19 mouse cellular contexts compared by ENCODE assay signal in genomic region chr9:9143102-9143501, GRCm38 (mm10).
A peak's percentile ranks its signal among the peaks of the same experiment; 100 is the strongest.
DNase-seq lines count a peak whose midpoint lies in the region; ATAC-seq lines count a peak whose summit lies in the region.
"Had no signal": no experiment of that assay in that cellular context is flagged by ENCODE, and none has a peak within 500 bp of the region (broad histone marks: within the 10 kb centered on the region; RNA-seq: fewer than 3 reads in every experiment).

No protein-coding gene starts in this region.

- H3K27me3 ChIP-seq in hindbrain, embryonic 11.5 days (ENCODE audit: control insufficient read depth, insufficient read depth, low read length), result no peaks in the 10 kb centered on the region
- no peaks in the 10 kb centered on the region for H3K27me3 ChIP-seq in hindbrain, embryonic 12.5 days
- no peaks in the 10 kb centered on the region for H3K27me3 ChIP-seq in embryonic facial prominence, embryonic 12.5 days
- H3K27me3 ChIP-seq: liver, embryonic 13.5 days had no signal

- no peak overlapping the region for H3K4me3 ChIP-seq in hindbrain, embryonic 11.5 days (ENCODE audit: low read depth, low read length)
- H3K4me3 ChIP-seq in hindbrain, embryonic 12.5 days, result no peak overlapping the region
- H3K4me3 ChIP-seq in embryonic facial prominence, embryonic 12.5 days, result no peak overlapping the region
- H3K4me3 ChIP-seq: forebrain, embryonic 10.5 days; heart, adult 2 months; liver, embryonic 13.5 days had no signal

- H3K27ac ChIP-seq in hindbrain, embryonic 11.5 days (ENCODE audit: low read depth, low read length), result no peak overlapping the region
- H3K27ac ChIP-seq in hindbrain, embryonic 12.5 days, result no peak overlapping the region
- H3K27ac ChIP-seq in embryonic facial prominence, embryonic 12.5 days, result peak overlapping the region; percentile 46
- H3K27ac ChIP-seq: forebrain, embryonic 10.5 days; heart, adult 2 months; liver, embryonic 13.5 days had no signal

- WGBS in hindbrain, embryonic 11.5 days, result 59% methylated on average over 5 of the region's 5 CpGs
- WGBS in hindbrain, embryonic 12.5 days, result 50% methylated on average over 5 of the region's 5 CpGs
- WGBS in embryonic facial prominence, embryonic 12.5 days, result 17% methylated on average over 5 of the region's 5 CpGs

- peak; percentile 24 for DNase-seq in hindbrain, embryonic 11.5 days (ENCODE audit: low spot score)
- peak; percentile 38 for DNase-seq in forelimb bud, embryonic 11.5 days (ENCODE audit: low read depth, low spot score)
- no peak for DNase-seq in spleen, adult 12 weeks (ENCODE audit: low spot score)
- DNase-seq in kidney, adult 8-10 months, result no peak
- no peak for DNase-seq in layer of hippocampus, adult 11-12 months (ENCODE audit: low spot score)
- DNase-seq: adrenal gland, adult 2 months; cerebellum, adult 8-10 months; gastrocnemius, postnatal 10 days; heart, adult 2 months; kidney, adult 2 months; kidney, postnatal 14 days; liver, embryonic 13.5 days; lung, embryonic 14.5 days; lung, postnatal 36 days; retina, postnatal 1 day; thymus, postnatal 36 days had no signal

- no peaks in the 10 kb centered on the region for H3K9me3 ChIP-seq in hindbrain, embryonic 11.5 days (ENCODE audit: control insufficient read depth, low read length)
- no peaks in the 10 kb centered on the region for H3K9me3 ChIP-seq in hindbrain, embryonic 12.5 days (replicated peaks)
- H3K9me3 ChIP-seq in embryonic facial prominence, embryonic 12.5 days, result no peaks in the 10 kb centered on the region
- H3K9me3 ChIP-seq: forebrain, embryonic 10.5 days; liver, embryonic 13.5 days had no signal

- no peak overlapping the region for H3K9ac ChIP-seq in hindbrain, embryonic 11.5 days (ENCODE audit: low read depth, low read length)
- no peak overlapping the region for H3K9ac ChIP-seq in hindbrain, embryonic 12.5 days
- H3K9ac ChIP-seq in embryonic facial prominence, embryonic 12.5 days, result no peak overlapping the region
- H3K9ac ChIP-seq: liver, embryonic 13.5 days; lung, embryonic 14.5 days had no signal

- H3K36me3 ChIP-seq in hindbrain, embryonic 11.5 days (ENCODE audit: control insufficient read depth, insufficient read depth, low read length), result no peaks in the 10 kb centered on the region
- no peaks in the 10 kb centered on the region for H3K36me3 ChIP-seq in hindbrain, embryonic 12.5 days
- H3K36me3 ChIP-seq in embryonic facial prominence, embryonic 12.5 days, result no peaks in the 10 kb centered on the region
- H3K36me3 ChIP-seq: forebrain, embryonic 10.5 days; liver, embryonic 13.5 days had no signal

- H3K4me2 ChIP-seq in hindbrain, embryonic 11.5 days (replicated peaks; ENCODE audit: low read depth, low read length), result no peak overlapping the region
- H3K4me2 ChIP-seq in hindbrain, embryonic 12.5 days (replicated peaks), result no peak overlapping the region
- H3K4me2 ChIP-seq in embryonic facial prominence, embryonic 12.5 days (replicated peaks), result peak overlapping the region; percentile 11; the same call in 1 of the 2 replicates
- H3K4me2 ChIP-seq: liver, embryonic 13.5 days; lung, embryonic 14.5 days had no signal

- H3K4me1 ChIP-seq in hindbrain, embryonic 11.5 days (replicated peaks; ENCODE audit: control insufficient read depth, insufficient read depth, low read length), result no peaks in the 10 kb centered on the region
- H3K4me1 ChIP-seq in hindbrain, embryonic 12.5 days, result 0 out of 2 replicates have a peak, but pooled peaks cover 2% of the 10 kb centered on the region
- H3K4me1 ChIP-seq in embryonic facial prominence, embryonic 12.5 days, result peaks cover 29% of the 10 kb centered on the region

- ATAC-seq in hindbrain, embryonic 11.5 days (ENCODE audit: low FRiP score), result no peak
- ATAC-seq in hindbrain, embryonic 12.5 days (ENCODE audit: low FRiP score), result no peak
- ATAC-seq in embryonic facial prominence, embryonic 12.5 days (ENCODE audit: insufficient number of reproducible peaks, insufficient read depth, low FRiP score, low TSS enrichment), result peak; percentile 73; the same call in 1 of the 2 replicates

Comparison
In these comparisons a context has a peak if more than half of its experiments do, and no peak if none do; other contexts are left out.
1. DNase-seq: peak in hindbrain, embryonic 11.5 days (single experiment) and forelimb bud, embryonic 11.5 days (single experiment); none in spleen, adult 12 weeks (single experiment), kidney, adult 8-10 months (0 of 2) and layer of hippocampus, adult 11-12 months (single experiment).